Mouse (Mus musculus): Measurements from ENCODE around the gene Ctsa. TPM values are rescaled to one million over a fixed set of nuclear protein-coding genes. Genes with fewer than 3 reads are reported as not detected.
"Not testable (repeated sequence)": the region's sequence is repeated elsewhere in the genome, so short reads cannot be mapped to it uniquely, and the experiment has no call there.

Ctsa gene
- polyA plus RNA-seq, 1 experiment from 2014 or later = 1,079 TPM

DNA sequence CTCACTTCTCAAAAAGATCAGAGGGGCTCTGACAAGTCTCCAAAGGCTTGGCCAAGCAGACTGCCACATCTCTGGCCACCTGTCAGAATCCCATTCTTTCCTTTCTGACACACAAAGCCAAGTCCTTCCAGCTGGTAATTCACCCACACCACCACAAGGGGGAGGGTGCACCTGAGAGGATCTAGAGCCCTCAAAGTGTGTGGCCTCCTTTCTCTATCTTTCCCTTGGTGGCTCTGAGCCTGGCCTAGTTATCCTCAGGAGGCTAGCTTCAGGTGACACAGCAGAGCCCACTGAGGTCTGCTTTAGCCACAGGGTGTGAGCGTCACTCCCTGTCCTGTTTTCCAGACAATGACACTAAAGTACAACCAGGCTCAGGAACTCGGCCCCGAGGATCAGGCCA, 39.4 kb upstream of the Ctsa start:
- Histone ChIP-seq H3K27ac (ENCODE audit: low read depth, low read length) (no peak overlapping the region), H3K27me3 (replicated peaks; ENCODE audit: control insufficient read depth, insufficient read depth, low read length) (no peaks in the 10 kb centered on the region), H3K9me3 (ENCODE audit: control insufficient read depth) (no peaks in the 10 kb centered on the region), H3K9ac (ENCODE audit: low read depth, low read length) (no peak overlapping the region), H3K4me1 (replicated peaks; ENCODE audit: control insufficient read depth, insufficient read depth, low read length) (no peaks in the 10 kb centered on the region), H3K4me3 (ENCODE audit: low read depth, low read length) (no peak overlapping the region), H3K36me3 (ENCODE audit: control insufficient read depth, insufficient read depth) (peaks cover 73% of the 10 kb centered on the region), H3K4me2 (replicated peaks; ENCODE audit: low read depth) (no peak overlapping the region)
- peak; percentile 29; the same call in 1 of the 2 replicates for ATAC-seq
- 49% methylated on average over 3 of the region's 3 CpGs for WGBS
- TF ChIP-seq CTCF (IDR thresholded peaks at IDR 0.05; ENCODE audit: low read depth) = peak; percentile 81

DNA sequence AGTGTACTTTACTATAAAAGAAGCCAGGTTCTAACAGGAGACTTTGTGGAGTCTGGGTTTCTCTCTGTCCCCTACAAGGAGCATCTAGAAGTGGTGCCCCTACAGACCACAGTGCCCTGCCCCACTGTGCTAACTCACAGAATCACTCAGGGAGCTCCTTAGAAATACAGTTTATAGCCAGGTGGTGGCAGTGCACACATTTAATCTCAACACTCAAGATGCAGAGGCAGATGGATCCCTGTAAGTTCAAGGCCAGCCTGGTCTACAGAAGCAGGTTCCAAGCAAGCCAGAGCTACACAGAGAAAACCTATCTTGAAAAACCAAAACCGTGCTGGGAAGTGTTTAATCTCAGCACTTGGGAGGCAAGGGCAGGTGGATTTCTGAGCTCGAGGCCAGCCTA, 38.9 kb upstream of the Ctsa start:
- ATAC-seq = no peak
- H3K36me3 ChIP-seq (ENCODE audit: control insufficient read depth, insufficient read depth) = peaks cover 76% of the 10 kb centered on the region

DNA sequence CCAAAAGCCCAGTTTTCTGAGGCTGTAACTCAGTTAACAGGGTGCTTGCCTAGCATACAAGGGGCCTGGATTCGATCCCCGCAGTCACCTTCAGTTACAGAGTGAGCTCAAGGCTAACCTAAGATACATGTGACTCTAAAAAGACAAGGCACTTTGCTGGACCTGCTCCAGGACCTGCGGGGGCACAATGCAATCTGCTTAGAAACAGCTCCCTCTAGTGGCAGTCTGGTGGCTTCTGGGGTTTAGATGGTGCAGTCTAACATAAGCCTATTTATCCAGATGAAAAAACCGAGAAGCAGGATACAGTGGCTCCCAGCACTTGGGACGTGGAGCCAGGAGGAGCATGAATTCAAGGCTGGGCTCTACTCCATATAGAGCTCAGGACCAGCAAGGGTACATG, 38.4 kb upstream of the Ctsa start:
- H3K9me3 ChIP-seq (ENCODE audit: control insufficient read depth) = no peaks in the 10 kb centered on the region
- peak; percentile 44; the same call in 1 of the 2 replicates for ATAC-seq
- H3K36me3 ChIP-seq (ENCODE audit: control insufficient read depth, insufficient read depth) = peaks cover 73% of the 10 kb centered on the region
- no peak overlapping the region for H3K4me2 ChIP-seq (replicated peaks; ENCODE audit: low read depth)
- peak; percentile 92 for TF ChIP-seq CTCF (IDR thresholded peaks at IDR 0.05; ENCODE audit: low read depth)
- no peaks in the 10 kb centered on the region for H3K4me1 ChIP-seq (replicated peaks; ENCODE audit: control insufficient read depth, insufficient read depth, low read length)
- H3K4me3 ChIP-seq (ENCODE audit: low read depth, low read length) = no peak overlapping the region
- no peak overlapping the region for H3K27ac ChIP-seq (ENCODE audit: low read depth, low read length)
- 20% methylated on average over 5 of the region's 5 CpGs for WGBS
- no peaks in the 10 kb centered on the region for H3K27me3 ChIP-seq (replicated peaks; ENCODE audit: control insufficient read depth, insufficient read depth, low read length)
- H3K9ac ChIP-seq (ENCODE audit: low read depth, low read length) = no peak overlapping the region

More for the DNA sequence above, 38.9 kb upstream of the Ctsa start:
- Histone ChIP-seq H3K4me3 (ENCODE audit: low read depth, low read length) (no peak overlapping the region), H3K9me3 (ENCODE audit: control insufficient read depth) (no peaks in the 10 kb centered on the region), H3K27me3 (replicated peaks; ENCODE audit: control insufficient read depth, insufficient read depth, low read length) (no peaks in the 10 kb centered on the region), H3K9ac (ENCODE audit: low read depth, low read length) (no peak overlapping the region), H3K4me2 (replicated peaks; ENCODE audit: low read depth) (no peak overlapping the region), H3K4me1 (replicated peaks; ENCODE audit: control insufficient read depth, insufficient read depth, low read length) (no peaks in the 10 kb centered on the region), H3K27ac (ENCODE audit: low read depth, low read length) (no peak overlapping the region)
- 91% methylated on average over 2 of the region's 2 CpGs for WGBS
- TF ChIP-seq CTCF (IDR thresholded peaks at IDR 0.05; ENCODE audit: low read depth) = peak; percentile 28; the same call in 1 of the 2 replicates

DNA sequence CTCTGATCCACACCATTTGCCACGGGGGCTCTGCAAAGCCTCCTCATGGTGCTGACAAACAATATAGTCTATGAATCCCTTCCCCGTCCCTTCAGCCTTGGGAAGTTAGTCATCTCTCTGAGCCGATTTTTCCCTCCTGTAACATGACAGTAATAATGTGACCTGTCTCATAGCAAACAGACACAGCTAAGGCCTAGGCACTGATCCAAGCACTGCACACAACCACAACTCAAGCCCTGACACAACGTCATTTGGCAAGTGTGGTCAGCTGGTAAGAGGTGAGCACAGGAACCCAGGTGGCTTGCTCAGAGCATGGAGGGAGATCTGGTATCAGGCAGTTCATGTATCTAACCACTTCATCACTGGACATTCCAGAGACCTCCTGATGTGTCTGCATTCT, 36.8 kb upstream of the Ctsa start:
- WGBS = 76% methylated on average over 4 of the region's 4 CpGs
- H3K27ac ChIP-seq (ENCODE audit: low read depth, low read length) = no peak overlapping the region
- H3K4me2 ChIP-seq (replicated peaks; ENCODE audit: low read depth) = no peak overlapping the region
- no peaks in the 10 kb centered on the region for H3K9me3 ChIP-seq (ENCODE audit: control insufficient read depth)
- no peak overlapping the region for H3K4me3 ChIP-seq (ENCODE audit: low read depth, low read length)
- no peak for ATAC-seq
- H3K4me1 ChIP-seq (replicated peaks; ENCODE audit: control insufficient read depth, insufficient read depth, low read length) = no peaks in the 10 kb centered on the region
- H3K9ac ChIP-seq (ENCODE audit: low read depth, low read length) = no peak overlapping the region
- peaks cover 78% of the 10 kb centered on the region for H3K36me3 ChIP-seq (ENCODE audit: control insufficient read depth, insufficient read depth)
- H3K27me3 ChIP-seq (replicated peaks; ENCODE audit: control insufficient read depth, insufficient read depth, low read length) = no peaks in the 10 kb centered on the region
- TF ChIP-seq CTCF (IDR thresholded peaks at IDR 0.05; ENCODE audit: low read depth) = no peak

DNA sequence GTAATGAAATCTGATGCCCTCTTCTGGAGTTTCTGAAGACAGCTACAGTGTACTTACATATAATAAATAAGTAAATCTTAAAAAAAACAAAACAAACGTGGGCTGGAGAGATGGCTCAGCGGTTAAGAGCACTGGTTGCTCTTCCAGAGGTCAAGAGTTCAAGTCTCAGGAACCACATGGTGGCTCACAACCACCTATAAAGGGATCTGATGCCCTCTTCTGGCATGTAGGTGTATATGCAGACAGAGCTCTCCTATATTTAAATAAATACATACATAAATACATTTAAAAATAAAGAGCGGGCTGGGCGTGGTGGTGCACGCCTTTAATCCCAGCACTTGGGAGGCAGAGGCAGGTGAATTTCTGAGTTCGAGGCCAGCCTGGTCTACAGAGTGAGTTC, 34.1 kb upstream of the Ctsa start:
- not testable (repeated sequence) for H3K4me3 ChIP-seq (ENCODE audit: low read depth, low read length); H3K4me1 ChIP-seq (replicated peaks; ENCODE audit: control insufficient read depth, insufficient read depth, low read length); H3K9ac ChIP-seq (ENCODE audit: low read depth, low read length); H3K27ac ChIP-seq (ENCODE audit: low read depth, low read length); ATAC-seq; H3K9me3 ChIP-seq (ENCODE audit: control insufficient read depth); H3K4me2 ChIP-seq (replicated peaks; ENCODE audit: low read depth); H3K27me3 ChIP-seq (replicated peaks; ENCODE audit: control insufficient read depth, insufficient read depth, low read length)
- WGBS = 78% methylated on average over 6 of the region's 6 CpGs
- peaks cover 68% of the 10 kb centered on the region for H3K36me3 ChIP-seq (ENCODE audit: control insufficient read depth, insufficient read depth)
- TF ChIP-seq CTCF (IDR thresholded peaks at IDR 0.05; ENCODE audit: low read depth) = peak; percentile 59

DNA sequence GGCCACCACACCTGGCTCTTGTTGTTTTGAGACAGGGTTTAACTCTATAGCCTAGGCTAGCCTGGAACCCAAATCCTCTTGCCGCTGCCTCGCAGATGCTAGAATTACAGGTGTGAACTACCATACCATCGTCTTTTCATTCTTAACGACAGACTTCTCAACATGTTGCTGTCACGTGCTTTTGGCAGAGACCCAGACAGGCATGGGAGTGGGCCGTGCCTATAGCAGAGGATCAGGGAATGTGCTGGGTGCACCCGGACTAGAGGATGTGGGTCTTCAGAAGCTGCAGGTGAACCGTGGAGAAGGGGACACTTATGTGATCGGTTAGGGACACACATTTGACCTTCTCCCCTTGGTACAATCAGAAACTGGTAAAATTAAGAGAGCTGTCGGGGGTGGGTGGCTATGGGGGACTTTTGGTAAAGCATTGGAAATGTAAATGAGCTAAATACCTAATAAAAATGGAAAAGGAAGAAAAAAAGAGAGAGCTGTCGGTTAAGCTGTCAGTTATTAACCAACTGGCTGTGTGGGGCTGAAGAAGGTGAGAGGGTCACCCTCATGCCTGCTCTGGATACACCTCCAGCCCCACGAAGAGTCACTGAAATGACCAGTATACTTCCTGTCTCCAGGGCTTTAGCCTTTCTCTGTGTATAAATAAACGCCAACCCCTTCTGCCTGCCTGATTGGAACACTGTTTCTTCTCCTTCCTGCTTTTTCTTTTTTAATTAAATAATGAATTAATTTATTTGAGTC, 32.2 kb upstream of the Ctsa start:
- Histone ChIP-seq H3K4me1 (replicated peaks; ENCODE audit: control insufficient read depth, insufficient read depth, low read length) (no peaks in the 10 kb centered on the region), H3K4me2 (replicated peaks; ENCODE audit: low read depth) (no peak overlapping the region), H3K9ac (ENCODE audit: low read depth, low read length) (no peak overlapping the region), H3K9me3 (ENCODE audit: control insufficient read depth) (no peaks in the 10 kb centered on the region), H3K36me3 (ENCODE audit: control insufficient read depth, insufficient read depth) (peaks cover 54% of the 10 kb centered on the region), H3K27ac (ENCODE audit: low read depth, low read length) (no peak overlapping the region), H3K27me3 (replicated peaks; ENCODE audit: control insufficient read depth, insufficient read depth, low read length) (no peaks in the 10 kb centered on the region), H3K4me3 (ENCODE audit: low read depth, low read length) (no peak overlapping the region)
- no peak for TF ChIP-seq CTCF (IDR thresholded peaks at IDR 0.05; ENCODE audit: low read depth)
- 85% methylated on average over 13 of the region's 13 CpGs for WGBS
- ATAC-seq = no peak

All from intestine, postnatal 0 days (tissue).